Mouse (Mus musculus) limb, embryonic 14.5 days (tissue): ENCODE results near the gene Gm49388. TPM values are rescaled to one million over a fixed set of nuclear protein-coding genes. Genes with fewer than 3 reads are reported as not detected.

Source experiments
- ATAC-seq: fragments of 200-750 bp; cut with Nextera tagmentation; 2 replicates; pipeline ENCODE4 v1.8.0; 2017; ENCODE audit warnings: low read depth, moderate number of reproducible peaks, moderate TSS enrichment; ENCODE audit not compliant: low FRiP score
- DNase-seq: peaks from one replicate; pipeline ENCODE4 v3.0.0-alpha.2; 2015; ENCODE audit warnings: low spot score
- H3K27ac ChIP-seq: fragments of 300-500 bp; sonication (generic); replicated peaks from 2 replicates; pipeline ENCODE4 v1.5.1; 2014; ENCODE audit warnings: low read depth, mild to moderate bottlenecking, low read length, moderate library complexity, mixed read lengths
- H3K27me3 ChIP-seq: fragments of 300-500 bp; sonication (generic); 2 replicates; pipeline ENCODE4 v1.6.1; 2014; ENCODE audit warnings: low read length, mixed read lengths; ENCODE audit not compliant: control insufficient read depth, insufficient read depth
- H3K36me3 ChIP-seq: fragments of 300-500 bp; sonication (generic); 2 replicates; pipeline ENCODE4 v1.6.1; 2014; ENCODE audit warnings: mild to moderate bottlenecking, low read length, moderate library complexity, mixed read lengths; ENCODE audit not compliant: control insufficient read depth, insufficient read depth
- H3K4me1 ChIP-seq: fragments of 300-500 bp; sonication (generic); 2 replicates; pipeline ENCODE4 v1.6.1; 2014; ENCODE audit warnings: antibody characterized with exemption, low read length, mixed read lengths; ENCODE audit not compliant: control insufficient read depth, insufficient read depth
- H3K4me2 ChIP-seq: fragments of 300-500 bp; sonication (generic); replicated peaks from 2 replicates; pipeline ENCODE4 v1.6.1; 2014; ENCODE audit warnings: low read depth, mild to moderate bottlenecking, low read length, moderate library complexity; ENCODE audit not compliant: severe bottlenecking
- H3K4me3 ChIP-seq: fragments of 300-500 bp; sonication (generic); replicated peaks from 2 replicates; pipeline ENCODE4 v1.5.1; 2014; ENCODE audit warnings: low read length
- H3K9ac ChIP-seq: fragments of 300-500 bp; sonication (generic); 2 replicates; pipeline ENCODE4 v1.6.1; 2014; ENCODE audit warnings: mild to moderate bottlenecking, low read depth, low read length, moderate library complexity; ENCODE audit not compliant: severe bottlenecking
- H3K9me3 ChIP-seq: fragments of 300-500 bp; sonication (generic); 2 replicates; pipeline ENCODE4 v1.6.1; 2016; ENCODE audit warnings: low read length; ENCODE audit not compliant: control insufficient read depth
- POLR2A ChIP-seq: fragments of 200-500 bp; IDR thresholded peaks from 2 replicates; pipeline ENCODE4 v1.8.0; 2012; ENCODE audit warnings: inconsistent platforms, mild to moderate bottlenecking, moderate library complexity, borderline replicate concordance; ENCODE audit not compliant: insufficient read depth, insufficient read length; ENCODE audit errors: extremely low read depth
- WGBS: fragments of 180-500 bp; shearing (Covaris S2); extraction: QIAGEN DNeasy Blood & Tissue Kit; methylation state at CpG from one replicate; pipeline ENCODE4 v1.1.7; 2014; 5-methylcytosine and 5-hydroxymethylcytosine counted together
- polyA plus RNA-seq, 2 experiments: library from polyadenylated mRNA; depleted of rRNA in 1 of 2; stranded (reverse) in 1 of 2; unstranded in 1 of 2; fragments of >200 nt; fragmentation: Nextera tagmentation in 1 of 2; extraction: Ambion mirVana in 1 of 2; gene quantifications; 2 replicates each; pipeline versions ENCODE4 v1.2.1 to v1.2.3; 2012 to 2014

Gm49388 gene
- polyA plus RNA-seq, 2 experiments = 0.44 TPM; not detected in 1

DNA sequence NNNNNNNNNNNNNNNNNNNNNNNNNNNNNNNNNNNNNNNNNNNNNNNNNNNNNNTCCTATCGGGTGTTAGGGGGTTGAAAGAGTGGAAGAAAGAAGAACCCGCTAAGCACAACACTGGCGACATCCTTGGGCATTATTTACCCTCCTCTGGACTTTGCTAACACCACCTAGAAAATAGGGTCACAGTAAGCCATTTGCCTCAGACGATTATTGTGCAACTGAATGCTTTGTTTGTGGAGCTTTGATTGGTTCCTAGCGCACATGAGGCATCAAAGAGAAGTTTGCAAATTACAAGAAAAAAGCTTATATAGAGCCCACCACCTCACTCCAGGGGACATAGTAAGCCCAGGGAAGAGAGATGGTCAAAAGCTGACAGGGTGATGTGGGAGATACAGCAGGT lies 23.4 kb downstream of the Gm49388 start:
- Histone ChIP-seq H3K27me3 (no peaks in the 10 kb centered on the region), H3K36me3 (peaks cover 43% of the 10 kb centered on the region), H3K4me1 (no peaks in the 10 kb centered on the region), H3K9me3 (no peaks in the 10 kb centered on the region), H3K4me2 (no peak overlapping the region), H3K4me3 (no peak overlapping the region), H3K27ac (no peak overlapping the region), H3K9ac (no peak overlapping the region)
- 79% methylated on average over 5 of the region's 5 CpGs for WGBS
- no peak for TF ChIP-seq POLR2A
- ATAC-seq = no peak
- DNase-seq = no peak

DNA sequence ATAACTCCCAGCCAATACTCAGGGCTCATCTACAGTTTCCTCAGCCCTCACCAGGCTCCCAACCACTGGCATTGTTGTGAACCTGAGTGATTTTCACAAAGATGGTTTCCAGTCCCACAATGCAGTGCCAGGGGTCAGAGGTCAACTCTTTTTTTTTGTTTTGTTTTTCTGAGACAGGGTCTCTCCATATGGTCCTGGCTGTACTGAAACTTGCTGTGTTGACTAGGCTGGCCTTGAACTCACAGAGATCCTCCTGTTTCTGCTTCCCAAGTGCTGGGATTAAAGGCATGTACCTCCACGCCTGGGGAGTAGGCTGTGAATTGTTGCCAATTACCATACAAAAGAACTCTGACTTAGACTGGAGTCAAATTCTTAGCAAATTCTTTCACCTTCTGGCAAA lies 24.4 kb downstream of the Gm49388 start:
- no peaks in the 10 kb centered on the region for H3K9me3 ChIP-seq
- no peaks in the 10 kb centered on the region for H3K27me3 ChIP-seq
- no peak overlapping the region for H3K4me3 ChIP-seq
- 100% methylated on average over 1 of the region's 1 CpGs for WGBS
- H3K4me2 ChIP-seq = no peak overlapping the region
- no peak overlapping the region for H3K27ac ChIP-seq
- no peak overlapping the region for H3K9ac ChIP-seq
- no peak for ATAC-seq
- TF ChIP-seq POLR2A = no peak
- no peaks in the 10 kb centered on the region for H3K4me1 ChIP-seq
- H3K36me3 ChIP-seq = peaks cover 46% of the 10 kb centered on the region
- no peak for DNase-seq

DNA sequence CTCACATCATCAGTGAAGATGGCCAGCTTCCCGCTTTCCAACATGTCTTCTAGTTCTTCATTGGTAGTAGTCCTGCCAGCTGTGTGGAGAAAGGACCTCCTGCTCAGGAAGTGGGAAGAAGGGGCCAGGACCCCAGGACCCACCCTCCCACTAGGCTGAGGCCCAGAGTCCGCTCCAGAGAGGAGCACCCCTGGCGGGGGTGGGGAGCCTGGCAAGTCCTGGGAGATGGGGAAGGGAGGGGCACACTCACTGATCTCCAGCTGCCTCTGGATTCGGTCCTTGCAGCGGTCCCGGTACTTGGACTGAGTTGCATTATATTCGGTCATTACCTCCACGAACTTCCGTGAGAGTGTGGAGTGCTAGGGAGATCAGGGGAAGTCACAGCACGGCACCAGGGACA lies 25.2 kb downstream of the Gm49388 start:
- H3K9me3 ChIP-seq = no peaks in the 10 kb centered on the region
- H3K36me3 ChIP-seq = peaks cover 50% of the 10 kb centered on the region
- H3K27me3 ChIP-seq = no peaks in the 10 kb centered on the region
- H3K4me3 ChIP-seq = no peak overlapping the region
- no peak for ATAC-seq
- no peak overlapping the region for H3K27ac ChIP-seq
- WGBS = 82% methylated on average over 10 of the region's 10 CpGs
- H3K9ac ChIP-seq = no peak overlapping the region
- no peak overlapping the region for H3K4me2 ChIP-seq
- TF ChIP-seq POLR2A = no peak
- H3K4me1 ChIP-seq = no peaks in the 10 kb centered on the region
- no peak for DNase-seq

DNA sequence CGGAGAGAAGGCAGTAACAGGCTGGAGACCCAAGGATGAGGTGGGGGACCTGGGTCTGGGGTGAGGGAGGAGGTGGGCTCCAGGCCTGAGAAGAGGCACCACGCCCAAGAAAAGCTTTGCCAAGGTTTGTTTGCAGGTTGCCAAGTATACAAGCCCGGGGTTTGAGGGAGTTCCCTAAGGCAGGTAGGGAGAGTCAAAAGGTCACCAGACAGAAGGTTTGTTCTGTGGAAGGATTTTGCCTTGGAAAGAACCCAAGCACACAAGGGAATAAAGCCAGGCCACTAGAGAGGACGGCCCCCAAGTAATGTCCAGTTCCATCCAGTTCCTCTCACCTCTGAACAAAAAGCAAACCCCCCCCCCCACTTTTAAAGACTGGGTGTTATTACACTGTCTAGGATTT lies 25.8 kb downstream of the Gm49388 start:
- no peak overlapping the region for H3K27ac ChIP-seq
- no peak overlapping the region for H3K9ac ChIP-seq
- H3K4me1 ChIP-seq = no peaks in the 10 kb centered on the region
- ATAC-seq (no peak), DNase-seq (no peak)
- no peak for TF ChIP-seq POLR2A
- peaks cover 50% of the 10 kb centered on the region for H3K36me3 ChIP-seq
- H3K4me3 ChIP-seq = no peak overlapping the region
- H3K4me2 ChIP-seq = no peak overlapping the region
- H3K27me3 ChIP-seq = no peaks in the 10 kb centered on the region
- 78% methylated on average over 4 of the region's 4 CpGs for WGBS
- H3K9me3 ChIP-seq = no peaks in the 10 kb centered on the region

DNA sequence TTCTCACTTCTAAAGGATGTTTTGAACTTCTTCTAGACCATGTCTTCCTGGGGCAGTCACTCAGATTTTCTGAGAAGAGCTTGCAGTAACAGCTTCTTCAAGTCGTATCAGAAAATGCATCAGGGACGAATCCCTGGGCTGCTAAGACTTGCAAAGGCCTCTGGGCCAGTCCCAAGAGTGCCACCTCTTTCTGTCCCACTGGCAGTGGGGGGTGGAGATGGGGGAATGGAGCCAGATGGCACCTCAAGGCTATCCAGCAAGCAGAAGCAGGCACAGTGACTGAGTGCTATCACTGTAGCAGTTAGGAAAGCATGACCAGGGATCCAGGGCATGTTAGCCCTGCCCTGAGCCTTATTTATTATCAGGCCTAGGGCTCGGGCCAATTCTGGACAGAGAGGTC lies 26.9 kb downstream of the Gm49388 start:
- Histone ChIP-seq H3K9me3 (no peaks in the 10 kb centered on the region), H3K4me2 (no peak overlapping the region), H3K27me3 (no peaks in the 10 kb centered on the region), H3K36me3 (peaks cover 50% of the 10 kb centered on the region), H3K9ac (no peak overlapping the region), H3K4me3 (no peak overlapping the region), H3K4me1 (no peaks in the 10 kb centered on the region), H3K27ac (no peak overlapping the region)
- DNase-seq = no peak
- TF ChIP-seq POLR2A = no peak
- no peak for ATAC-seq
- 81% methylated on average over 3 of the region's 3 CpGs for WGBS

DNA sequence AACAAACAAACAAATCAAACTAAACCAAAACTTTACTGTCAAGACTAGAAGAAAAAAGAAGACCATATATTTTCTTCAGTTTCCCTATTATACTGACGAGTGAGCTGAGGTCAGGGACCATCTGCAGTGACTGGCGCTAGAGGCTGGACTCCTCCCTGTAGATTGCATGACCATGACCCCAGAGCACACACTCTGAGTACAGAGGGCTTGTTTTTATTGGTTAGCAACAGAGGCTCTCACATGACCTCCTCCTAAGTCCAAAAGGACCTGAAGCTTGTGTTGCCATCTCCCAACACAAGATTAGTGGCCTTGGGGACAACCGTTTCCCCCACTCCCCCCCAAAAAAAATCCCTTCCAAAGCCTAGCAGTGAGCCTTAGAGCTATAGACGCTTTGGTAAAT lies 28.4 kb downstream of the Gm49388 start:
- Histone ChIP-seq H3K4me2 (no peak overlapping the region), H3K4me3 (no peak overlapping the region), H3K36me3 (peaks cover 47% of the 10 kb centered on the region), H3K27me3 (no peaks in the 10 kb centered on the region), H3K9ac (no peak overlapping the region), H3K9me3 (no peaks in the 10 kb centered on the region), H3K27ac (no peak overlapping the region), H3K4me1 (no peaks in the 10 kb centered on the region)
- no peak for DNase-seq
- 79% methylated on average over 4 of the region's 4 CpGs for WGBS
- TF ChIP-seq POLR2A = no peak
- no peak for ATAC-seq
